Mouse (Mus musculus) forebrain, postnatal 0 days (tissue): ENCODE data around the gene Rasgef1b. TPM values are rescaled to one million over a fixed set of nuclear protein-coding genes. Genes with fewer than 3 reads are reported as not detected.
"Not testable (repeated sequence)": the region's sequence is repeated elsewhere in the genome, so short reads cannot be mapped to it uniquely, and the experiment has no call there.

Experiments
- ATAC-seq: fragments of 200-750 bp; cut with Nextera tagmentation; 2 replicates; pipeline ENCODE4 v1.8.0; 2017; ENCODE audit warnings: mild to moderate bottlenecking, moderate library complexity
- DNase-seq: peaks from one replicate; pipeline ENCODE4 v3.0.0-alpha.2; 2015
- H3K27ac ChIP-seq: fragments of 300-500 bp; sonication (generic); 2 replicates; pipeline ENCODE4 v1.5.1; 2014; ENCODE audit warnings: low read depth, mild to moderate bottlenecking, antibody characterized with exemption, low read length, moderate library complexity, mixed read lengths
- H3K27me3 ChIP-seq: fragments of 300-500 bp; sonication (generic); 2 replicates; pipeline ENCODE4 v1.6.1; 2014; ENCODE audit warnings: mild to moderate bottlenecking, low read length, mixed read lengths; ENCODE audit not compliant: insufficient read depth
- H3K36me3 ChIP-seq: fragments of 300-500 bp; sonication (generic); 2 replicates; pipeline ENCODE4 v1.6.1; 2014; ENCODE audit warnings: mild to moderate bottlenecking, moderate library complexity; ENCODE audit not compliant: insufficient read depth
- H3K4me1 ChIP-seq: fragments of 300-500 bp; sonication (generic); 2 replicates; pipeline ENCODE4 v1.6.1; 2014; ENCODE audit warnings: antibody characterized with exemption; ENCODE audit not compliant: insufficient read depth
- H3K4me2 ChIP-seq: fragments of 300-500 bp; sonication (generic); 2 replicates; pipeline ENCODE4 v1.6.1; 2014; ENCODE audit warnings: low read depth, mild to moderate bottlenecking, moderate library complexity
- H3K4me3 ChIP-seq: fragments of 300-500 bp; sonication (generic); 2 replicates; pipeline ENCODE4 v1.5.1; 2014; ENCODE audit warnings: low read depth, low read length, mixed read lengths
- H3K9ac ChIP-seq: fragments of 300-500 bp; sonication (generic); 2 replicates; pipeline ENCODE4 v1.6.1; 2014; ENCODE audit warnings: mild to moderate bottlenecking
- H3K9me3 ChIP-seq: fragments of 300-500 bp; sonication (generic); 2 replicates; pipeline ENCODE4 v1.6.1; 2016; ENCODE audit warnings: low read length
- CTCF ChIP-seq: sonication (generic); IDR thresholded peaks from 2 replicates; pipeline ENCODE4 v1.5.1; 2016; ENCODE audit warnings: antibody characterized with exemption, control low read depth, low read depth
- WGBS: fragments of 180-500 bp; shearing (Covaris S2); extraction: QIAGEN DNeasy Blood & Tissue Kit; methylation state at CpG from one replicate; pipeline ENCODE4 v1.1.7; 2014; 5-methylcytosine and 5-hydroxymethylcytosine counted together
- polyA plus RNA-seq: library from polyadenylated mRNA; unstranded; fragments of >200 nt; fragmentation: Nextera tagmentation; extraction: Ambion mirVana; gene quantifications from 2 replicates; pipeline ENCODE4 v1.2.1, GENCODE M21; 2015
- total RNA-seq: library from RNA; depleted of rRNA; stranded (reverse); fragments of >200 nt; gene quantifications from 2 replicates; pipeline ENCODE4 v1.2.3, GENCODE M21; 2014

Rasgef1b gene
- total and polyA plus RNA-seq, 2 experiments from 2014 or later: 49.6 to 51.0 TPM

GRCm38 (mm10) chr5:99230476-99230875 lies 498.4 kb downstream of the Rasgef1b start:
- 40% methylated on average over 7 of the region's 7 CpGs for WGBS
- Histone ChIP-seq H3K4me2 (no peak overlapping the region), H3K27ac (no peak overlapping the region), H3K4me1 (no peaks in the 10 kb centered on the region), H3K27me3 (no peaks in the 10 kb centered on the region), H3K9ac (no peak overlapping the region), H3K4me3 (no peak overlapping the region), H3K9me3 (no peaks in the 10 kb centered on the region), H3K36me3 (peaks cover 52% of the 10 kb centered on the region)
- TF ChIP-seq CTCF: no peak
- no peak for DNase-seq
- no peak for ATAC-seq

- Histone ChIP-seq H3K36me3 (peaks cover 46% of the 10 kb centered on the region), H3K9me3 (no peaks in the 10 kb centered on the region), H3K27ac (no peak overlapping the region), H3K27me3 (no peaks in the 10 kb centered on the region), H3K4me2 (no peak overlapping the region), H3K4me1 (no peaks in the 10 kb centered on the region), H3K4me3 (no peak overlapping the region), H3K9ac (no peak overlapping the region)
- no peak; the same call in 1 of the 2 replicates for ATAC-seq
- DNase-seq: no peak
- no peak for TF ChIP-seq CTCF
- 60% methylated on average over 4 of the region's 4 CpGs for WGBS
Observed at GRCm38 (mm10) chr5:99227361-99227760, 501.5 kb downstream of the Rasgef1b start.

GRCm38 (mm10) chr5:99224571-99225011 lies 504.3 kb downstream of the Rasgef1b start:
- no peak overlapping the region for H3K9ac ChIP-seq
- H3K27me3 ChIP-seq: no peaks in the 10 kb centered on the region
- WGBS: 45% methylated on average over 5 of the region's 5 CpGs
- no peak for TF ChIP-seq CTCF
- H3K4me1 ChIP-seq: no peaks in the 10 kb centered on the region
- H3K9me3 ChIP-seq: no peaks in the 10 kb centered on the region
- ATAC-seq (no peak), DNase-seq (no peak)
- H3K4me2 ChIP-seq: no peak overlapping the region
- H3K4me3 ChIP-seq: no peak overlapping the region
- peaks cover 52% of the 10 kb centered on the region for H3K36me3 ChIP-seq
- no peak overlapping the region for H3K27ac ChIP-seq

- H3K36me3 ChIP-seq: peaks cover 52% of the 10 kb centered on the region
- no peak overlapping the region for H3K4me2 ChIP-seq
- TF ChIP-seq CTCF: no peak
- H3K27me3 ChIP-seq: no peaks in the 10 kb centered on the region
- H3K27ac ChIP-seq: no peak overlapping the region
- H3K4me1 ChIP-seq: no peaks in the 10 kb centered on the region
- WGBS: 62% methylated on average over 15 of the region's 15 CpGs
- no peak overlapping the region for H3K4me3 ChIP-seq
- H3K9me3 ChIP-seq: no peaks in the 10 kb centered on the region
- no peak overlapping the region for H3K9ac ChIP-seq
- ATAC-seq: no peak
- DNase-seq: no peak
Observed at GRCm38 (mm10) chr5:99223869-99224498, 504.9 kb downstream of the Rasgef1b start.

- Histone ChIP-seq H3K27me3 (no peaks in the 10 kb centered on the region), H3K36me3 (peaks cover 34% of the 10 kb centered on the region), H3K9me3 (no peaks in the 10 kb centered on the region), H3K9ac (no peak overlapping the region), H3K4me3 (no peak overlapping the region), H3K4me2 (no peak overlapping the region), H3K4me1 (no peaks in the 10 kb centered on the region), H3K27ac (peak overlapping the region; percentile 35; the same call in 1 of the 2 replicates)
- DNase-seq: peak; percentile 61
- no peak for TF ChIP-seq CTCF
- WGBS: 36% methylated on average over 5 of the region's 5 CpGs
- peak; percentile 47 for ATAC-seq
Observed at GRCm38 (mm10) chr5:99218385-99218784, 510.5 kb downstream of the Rasgef1b start.

- H3K36me3 ChIP-seq: peaks cover 23% of the 10 kb centered on the region
- H3K9ac ChIP-seq, ATAC-seq, H3K4me2 ChIP-seq, H3K4me3 ChIP-seq, H3K27me3 ChIP-seq, H3K27ac ChIP-seq, H3K4me1 ChIP-seq, H3K9me3 ChIP-seq, DNase-seq: not testable (repeated sequence)
- 100% methylated on average over 1 of the region's 1 CpGs for WGBS
Observed at GRCm38 (mm10) chr5:99216588-99217152, 512.2 kb downstream of the Rasgef1b start.

- H3K27ac ChIP-seq: no peak overlapping the region
Observed at GRCm38 (mm10) chr5:99215207-99216157, 513.4 kb downstream of the Rasgef1b start.

More at GRCm38 (mm10) chr5:99215207-99216157, 513.4 kb downstream of the Rasgef1b start:
- Histone ChIP-seq H3K27me3 (no peaks in the 10 kb centered on the region), H3K4me3 (no peak overlapping the region), H3K9me3 (no peaks in the 10 kb centered on the region), H3K36me3 (peaks cover 12% of the 10 kb centered on the region; the same call in 1 of the 2 replicates), H3K4me2 (no peak overlapping the region), H3K4me1 (no peaks in the 10 kb centered on the region), H3K9ac (no peak overlapping the region)
- TF ChIP-seq CTCF: no peak
- WGBS: 43% methylated on average over 7 of the region's 7 CpGs
- DNase-seq: no peak
- peak; percentile 59 for ATAC-seq
